Mouse (Mus musculus): Measurements from ENCODE around the gene Aqr. TPM values are rescaled to one million over a fixed set of nuclear protein-coding genes. Genes with fewer than 3 reads are reported as not detected.

Gene Aqr
- polyA plus RNA-seq, 1 experiment from 2014 or later = 32.5 TPM

DNA sequence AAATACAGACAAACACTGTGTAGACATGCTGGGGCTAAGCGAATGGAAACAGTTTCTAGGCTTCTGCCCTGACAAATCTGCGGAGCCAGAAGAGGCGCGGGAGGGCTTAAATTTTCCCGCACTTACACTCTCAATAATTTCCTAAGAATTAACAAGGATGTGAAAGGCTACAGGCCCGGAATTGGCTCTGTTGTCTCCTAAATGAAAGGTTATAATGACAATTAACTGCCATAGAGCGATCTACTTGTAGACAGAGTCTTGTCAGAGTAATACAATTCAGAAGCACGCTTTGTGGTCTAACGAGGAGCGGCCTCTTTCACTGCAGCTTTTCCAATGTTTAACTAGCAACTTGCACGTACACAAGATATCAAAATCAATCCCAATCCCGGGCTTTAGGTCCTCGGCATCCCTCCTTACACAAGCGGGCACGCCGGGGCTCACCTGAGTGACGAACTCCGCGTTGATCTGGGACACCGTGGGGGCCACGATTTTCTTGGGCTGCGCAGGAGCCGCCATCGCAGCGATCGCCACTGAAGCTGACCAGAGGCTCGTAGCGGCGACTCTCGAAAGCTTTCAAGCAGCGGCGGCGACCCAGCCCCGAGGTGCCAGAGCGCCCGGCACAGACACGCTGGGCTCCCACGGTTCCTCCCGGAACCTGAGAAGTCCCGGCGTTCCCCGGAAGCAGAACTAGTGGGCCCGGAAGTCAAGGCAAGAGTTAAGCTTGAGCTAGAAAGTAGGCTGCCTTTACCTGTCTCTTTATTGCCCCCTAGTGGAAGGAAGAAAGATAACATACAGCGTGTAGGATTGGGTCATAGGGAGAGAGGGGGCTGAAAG lies 12.0 kb downstream of the Aqr start:
- peak overlapping the region; percentile 88 for H3K4me2 ChIP-seq
- H3K4me1 ChIP-seq (replicated peaks) = peaks cover 9% of the 10 kb centered on the region
- H3K9me3 ChIP-seq (replicated peaks) = no peaks in the 10 kb centered on the region
- H3K36me3 ChIP-seq = peaks cover 17% of the 10 kb centered on the region
- H3K9ac ChIP-seq = peak overlapping the region; percentile 97
- peak; percentile 90 for ATAC-seq (ENCODE audit: insufficient number of reproducible peaks, low FRiP score)
- no peaks in the 10 kb centered on the region for H3K27me3 ChIP-seq (replicated peaks)
- WGBS = under 1% methylated on average over 44 of the region's 44 CpGs
- H3K27ac ChIP-seq (ENCODE audit: poor library complexity, severe bottlenecking) = no peak overlapping the region
- H3K4me3 ChIP-seq = peak overlapping the region; percentile 100

DNA sequence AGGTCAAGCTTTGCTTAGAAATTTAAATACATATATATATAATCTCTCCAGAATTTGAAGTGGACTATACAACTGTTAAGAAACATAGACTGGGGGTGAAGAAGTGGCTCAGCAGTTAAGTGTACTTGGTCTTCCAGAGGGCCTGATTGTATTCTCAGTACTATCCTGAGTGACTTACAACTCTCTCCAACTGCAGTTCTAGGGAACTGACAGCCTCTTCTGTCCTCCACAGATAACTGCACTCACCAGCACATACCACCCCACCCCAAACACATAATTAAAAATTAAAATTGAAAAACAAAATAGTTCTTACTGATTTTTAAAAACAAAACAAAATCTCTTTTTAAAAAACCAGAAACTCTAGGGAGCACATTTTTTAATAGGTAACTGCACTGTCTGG lies 13.6 kb downstream of the Aqr start:
- Histone ChIP-seq H3K27ac (ENCODE audit: poor library complexity, severe bottlenecking) (no peak overlapping the region), H3K9ac (no peak overlapping the region), H3K4me3 (no peak overlapping the region), H3K4me2 (no peak overlapping the region), H3K36me3 (peaks cover 25% of the 10 kb centered on the region), H3K27me3 (replicated peaks) (no peaks in the 10 kb centered on the region), H3K9me3 (replicated peaks) (no peaks in the 10 kb centered on the region), H3K4me1 (replicated peaks) (peaks cover 9% of the 10 kb centered on the region)
- ATAC-seq (ENCODE audit: insufficient number of reproducible peaks, low FRiP score) = no peak

DNA sequence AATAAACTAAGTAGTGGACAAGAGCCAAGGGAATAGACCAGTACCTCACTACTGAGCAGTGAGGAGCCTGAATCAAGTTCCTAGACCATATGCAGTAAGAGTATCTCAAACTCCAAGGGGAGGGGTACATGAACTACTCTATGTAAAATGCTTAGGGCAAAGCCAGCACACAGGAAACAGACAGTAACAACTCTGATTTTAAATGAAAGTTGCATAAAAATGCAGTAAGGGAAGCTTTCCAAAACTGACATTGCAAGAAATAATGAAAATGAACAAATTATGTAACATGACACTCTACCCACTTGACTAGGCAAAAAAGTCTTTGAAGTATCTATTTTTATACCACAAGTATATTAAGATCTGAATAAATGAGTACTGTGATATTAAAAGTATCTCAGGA lies 19.0 kb downstream of the Aqr start:
- Histone ChIP-seq H3K9ac (no peak overlapping the region), H3K4me1 (replicated peaks) (no peaks in the 10 kb centered on the region), H3K27me3 (replicated peaks) (no peaks in the 10 kb centered on the region), H3K36me3 (peaks cover 53% of the 10 kb centered on the region), H3K4me2 (no peak overlapping the region), H3K27ac (ENCODE audit: poor library complexity, severe bottlenecking) (no peak overlapping the region), H3K4me3 (no peak overlapping the region), H3K9me3 (replicated peaks) (no peaks in the 10 kb centered on the region)
- no peak for ATAC-seq (ENCODE audit: insufficient number of reproducible peaks, low FRiP score)

DNA sequence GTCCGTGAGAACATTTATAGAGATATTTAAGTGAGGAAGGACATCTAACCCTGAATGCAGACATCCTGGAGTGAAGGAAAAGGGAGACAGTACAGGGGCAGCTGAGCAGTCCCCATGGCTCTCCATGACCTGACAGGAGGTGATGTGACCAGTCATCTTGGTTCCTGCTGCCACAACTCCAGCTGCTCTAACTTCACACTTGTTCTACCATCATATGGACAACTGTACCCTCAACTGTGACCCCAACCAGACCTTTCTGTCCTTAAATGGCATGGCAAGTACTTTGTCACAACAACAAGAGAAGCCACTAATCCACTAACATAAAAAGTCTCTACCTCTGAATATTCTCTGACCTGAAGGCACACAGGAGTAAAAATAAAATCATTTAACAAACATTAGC lies 24.8 kb downstream of the Aqr start:
- Histone ChIP-seq H3K36me3 (peaks cover 55% of the 10 kb centered on the region), H3K4me1 (replicated peaks) (no peaks in the 10 kb centered on the region), H3K9ac (no peak overlapping the region), H3K4me3 (no peak overlapping the region), H3K9me3 (replicated peaks) (no peaks in the 10 kb centered on the region), H3K4me2 (no peak overlapping the region), H3K27ac (ENCODE audit: poor library complexity, severe bottlenecking) (no peak overlapping the region), H3K27me3 (replicated peaks) (no peaks in the 10 kb centered on the region)
- no peak for ATAC-seq (ENCODE audit: insufficient number of reproducible peaks, low FRiP score)
- 89% methylated on average over 1 of the region's 1 CpGs for WGBS

DNA sequence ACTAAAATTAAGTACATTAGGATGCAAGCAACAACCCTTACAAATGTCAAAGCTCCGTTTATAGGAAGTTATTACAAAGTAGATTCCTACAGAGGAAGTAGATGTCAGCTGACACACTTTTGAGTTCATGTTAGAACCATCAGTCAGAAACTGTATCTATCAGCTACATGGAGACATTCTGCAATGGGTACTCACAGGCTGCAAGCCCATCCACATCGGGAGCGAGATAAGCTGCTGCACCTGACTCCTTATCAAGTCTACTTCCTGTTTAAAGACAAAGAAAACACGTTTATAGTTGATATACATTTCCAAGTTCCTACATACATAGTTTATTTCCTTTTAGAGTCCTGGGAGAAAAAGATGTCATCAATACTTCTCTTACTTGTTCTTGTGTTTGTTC lies 29.5 kb downstream of the Aqr start:
- no peak overlapping the region for H3K9ac ChIP-seq
- no peaks in the 10 kb centered on the region for H3K4me1 ChIP-seq (replicated peaks)
- H3K36me3 ChIP-seq = peaks cover 66% of the 10 kb centered on the region
- no peak for ATAC-seq (ENCODE audit: insufficient number of reproducible peaks, low FRiP score)
- no peak overlapping the region for H3K27ac ChIP-seq (ENCODE audit: poor library complexity, severe bottlenecking)
- H3K9me3 ChIP-seq (replicated peaks) = no peaks in the 10 kb centered on the region
- WGBS = 51% methylated on average over 4 of the region's 4 CpGs
- no peaks in the 10 kb centered on the region for H3K27me3 ChIP-seq (replicated peaks)
- no peak overlapping the region for H3K4me2 ChIP-seq
- H3K4me3 ChIP-seq = no peak overlapping the region

DNA sequence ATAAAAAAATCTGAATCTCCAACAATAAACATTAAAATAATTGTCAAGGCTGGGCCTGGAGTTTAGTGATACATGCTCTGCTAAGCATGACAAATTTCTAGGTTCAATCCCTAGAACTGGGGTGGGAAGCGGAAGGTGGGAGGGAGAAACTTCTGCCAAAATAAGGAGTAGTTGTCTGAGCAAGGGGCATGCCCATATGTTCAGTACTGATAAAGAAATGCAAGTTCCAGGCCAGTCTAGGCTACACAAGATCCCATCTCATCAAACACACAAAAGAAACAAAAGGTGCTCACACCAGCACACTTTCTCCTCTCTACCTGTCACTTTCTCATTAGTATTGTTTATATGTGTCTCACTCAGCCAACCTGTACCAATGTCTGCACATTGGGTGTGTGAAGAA lies 30.2 kb downstream of the Aqr start:
- Histone ChIP-seq H3K4me3 (no peak overlapping the region), H3K4me2 (no peak overlapping the region), H3K27ac (ENCODE audit: poor library complexity, severe bottlenecking) (no peak overlapping the region), H3K9me3 (replicated peaks) (no peaks in the 10 kb centered on the region), H3K9ac (no peak overlapping the region), H3K36me3 (peaks cover 65% of the 10 kb centered on the region), H3K27me3 (replicated peaks) (no peaks in the 10 kb centered on the region), H3K4me1 (replicated peaks) (no peaks in the 10 kb centered on the region)
- no peak; the same call in 1 of the 2 replicates for ATAC-seq (ENCODE audit: insufficient number of reproducible peaks, low FRiP score)
- 84% methylated on average over 1 of the region's 1 CpGs for WGBS

DNA sequence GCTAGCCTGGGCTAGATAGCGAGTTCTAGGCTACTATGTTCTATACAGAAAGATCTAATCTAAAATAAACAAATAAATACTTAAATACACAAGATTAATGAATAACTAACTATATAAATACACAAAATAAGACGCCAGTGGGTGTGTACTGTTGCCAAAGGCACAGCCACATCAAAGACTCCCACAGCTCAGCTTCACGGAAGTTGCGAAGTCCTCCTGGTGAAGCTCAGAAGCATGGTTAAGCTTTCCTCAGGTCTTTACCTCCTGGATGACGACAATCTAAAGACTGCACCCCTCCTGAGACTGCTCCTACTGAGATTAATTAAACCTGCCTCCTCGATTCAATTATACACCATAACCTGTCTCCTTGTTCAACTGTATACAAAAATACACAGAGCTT lies 33.6 kb downstream of the Aqr start:
- no peaks in the 10 kb centered on the region for H3K9me3 ChIP-seq (replicated peaks)
- H3K27me3 ChIP-seq (replicated peaks) = no peaks in the 10 kb centered on the region
- H3K9ac ChIP-seq = no peak overlapping the region
- H3K4me2 ChIP-seq = no peak overlapping the region
- no peak for ATAC-seq (ENCODE audit: insufficient number of reproducible peaks, low FRiP score)
- 91% methylated on average over 6 of the region's 6 CpGs for WGBS
- H3K27ac ChIP-seq (ENCODE audit: poor library complexity, severe bottlenecking) = no peak overlapping the region
- peaks cover 69% of the 10 kb centered on the region for H3K36me3 ChIP-seq
- H3K4me1 ChIP-seq (replicated peaks) = no peaks in the 10 kb centered on the region
- H3K4me3 ChIP-seq = no peak overlapping the region

DNA sequence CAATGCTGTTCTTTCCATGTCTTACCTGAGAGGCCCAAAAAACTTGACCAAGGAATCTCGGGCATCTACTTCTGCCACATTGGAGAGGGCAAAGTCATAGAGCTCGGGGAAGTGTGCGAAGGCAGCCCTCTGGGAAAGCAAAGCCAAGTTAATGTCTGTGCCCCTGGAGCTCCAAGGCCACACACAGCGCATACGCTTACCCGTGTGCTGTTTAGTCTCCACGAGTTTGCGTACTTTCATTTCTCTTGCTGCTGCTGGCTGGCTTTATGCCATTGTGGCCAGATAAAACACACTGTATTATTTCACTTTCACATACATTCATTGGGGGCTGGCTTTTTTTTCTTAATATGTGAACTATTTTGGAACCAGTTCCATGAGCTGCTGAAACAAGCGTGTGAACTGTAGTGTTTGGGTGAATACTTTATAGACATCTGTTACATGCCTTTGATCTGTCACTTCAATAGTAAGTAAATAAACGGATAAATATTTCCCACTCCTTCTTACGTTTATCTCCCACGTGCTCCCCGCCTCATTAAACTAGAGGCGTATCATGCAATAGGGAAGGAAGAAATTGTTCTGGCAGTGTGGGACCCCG lies 39.9 kb downstream of the Aqr start:
- no peaks in the 10 kb centered on the region for H3K9me3 ChIP-seq (replicated peaks)
- H3K27ac ChIP-seq (ENCODE audit: poor library complexity, severe bottlenecking) = no peak overlapping the region
- no peak overlapping the region for H3K4me3 ChIP-seq
- H3K36me3 ChIP-seq = peaks cover 74% of the 10 kb centered on the region
- no peak overlapping the region for H3K9ac ChIP-seq
- 93% methylated on average over 15 of the region's 15 CpGs for WGBS
- H3K4me1 ChIP-seq (replicated peaks) = no peaks in the 10 kb centered on the region
- no peak for ATAC-seq (ENCODE audit: insufficient number of reproducible peaks, low FRiP score)
- H3K4me2 ChIP-seq = no peak overlapping the region
- H3K27me3 ChIP-seq (replicated peaks) = no peaks in the 10 kb centered on the region

DNA sequence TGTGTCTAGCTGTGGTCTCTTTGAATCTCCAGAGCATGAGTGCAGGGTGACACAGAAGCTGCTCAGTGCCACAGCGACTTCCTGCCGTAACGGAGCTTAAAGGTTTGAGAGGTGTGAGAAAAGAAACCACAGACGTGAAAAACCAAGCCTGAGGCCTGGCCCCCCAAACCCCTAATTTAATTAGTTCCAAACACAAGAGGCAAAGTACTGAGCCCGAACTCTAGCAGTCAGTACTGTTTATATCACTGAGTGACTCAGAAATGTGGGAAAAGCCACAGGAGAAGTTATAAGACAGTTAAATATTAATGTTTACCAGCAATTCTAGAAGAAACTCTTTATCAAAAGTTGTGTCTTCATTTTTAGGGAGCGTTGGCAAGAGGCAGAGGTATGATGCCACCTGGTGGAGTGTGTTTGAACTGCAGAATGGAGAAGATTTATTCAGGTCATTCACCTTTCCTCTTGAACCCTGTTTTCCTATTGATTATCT lies 41.5 kb downstream of the Aqr start:
- Histone ChIP-seq H3K36me3 (peaks cover 80% of the 10 kb centered on the region), H3K9me3 (replicated peaks) (no peaks in the 10 kb centered on the region), H3K4me3 (no peak overlapping the region), H3K4me1 (replicated peaks) (no peaks in the 10 kb centered on the region), H3K4me2 (no peak overlapping the region), H3K27me3 (replicated peaks) (no peaks in the 10 kb centered on the region), H3K9ac (no peak overlapping the region), H3K27ac (ENCODE audit: poor library complexity, severe bottlenecking) (no peak overlapping the region)
- ATAC-seq (ENCODE audit: insufficient number of reproducible peaks, low FRiP score) = no peak
- 81% methylated on average over 6 of the region's 6 CpGs for WGBS

DNA sequence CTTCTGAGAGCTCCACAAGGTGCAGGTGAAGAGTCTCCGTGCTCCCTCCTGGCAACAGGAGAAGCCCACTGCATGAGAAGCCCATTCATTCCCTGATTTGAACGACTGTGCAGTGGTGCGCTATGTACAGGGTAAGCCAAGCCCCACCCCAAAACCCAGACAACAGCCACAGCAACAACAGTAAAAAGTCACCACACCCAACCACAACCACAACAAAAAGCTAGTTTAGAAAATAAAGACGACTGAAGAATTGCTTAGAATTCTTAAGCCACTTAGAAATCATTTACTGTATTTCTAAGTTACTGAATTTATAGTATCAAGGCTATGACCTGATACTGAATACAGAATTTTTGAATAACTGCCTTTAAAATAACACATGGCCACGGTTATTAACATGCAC lies 41.9 kb downstream of the Aqr start:
- ATAC-seq (ENCODE audit: insufficient number of reproducible peaks, low FRiP score) = no peak
- Histone ChIP-seq H3K9me3 (replicated peaks) (no peaks in the 10 kb centered on the region), H3K4me2 (no peak overlapping the region), H3K27me3 (replicated peaks) (no peaks in the 10 kb centered on the region), H3K36me3 (peaks cover 79% of the 10 kb centered on the region), H3K9ac (no peak overlapping the region), H3K4me1 (replicated peaks) (no peaks in the 10 kb centered on the region), H3K4me3 (no peak overlapping the region), H3K27ac (ENCODE audit: poor library complexity, severe bottlenecking) (no peak overlapping the region)
- WGBS = 89% methylated on average over 5 of the region's 5 CpGs

DNA sequence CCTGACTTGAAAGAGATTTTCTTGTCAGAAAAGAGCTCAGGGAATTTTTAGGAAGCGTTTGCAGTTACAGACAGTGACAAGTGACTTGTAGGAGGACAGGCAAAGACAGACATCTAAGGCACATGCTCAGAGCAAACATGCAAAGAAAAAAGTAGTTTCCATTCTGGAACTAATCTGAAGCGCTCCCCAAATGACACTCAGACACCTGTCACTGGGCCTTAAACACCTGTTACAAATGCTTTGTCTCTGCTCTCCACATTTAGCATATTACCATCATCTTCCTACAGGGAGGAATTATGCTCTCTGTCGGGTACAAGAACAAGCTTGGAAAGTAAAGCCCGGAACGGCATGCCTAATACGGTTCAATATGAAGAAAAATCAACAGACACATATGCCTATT lies 43.0 kb downstream of the Aqr start:
- Histone ChIP-seq H3K4me3 (no peak overlapping the region), H3K36me3 (peaks cover 81% of the 10 kb centered on the region), H3K27ac (ENCODE audit: poor library complexity, severe bottlenecking) (no peak overlapping the region), H3K9me3 (replicated peaks) (no peaks in the 10 kb centered on the region), H3K9ac (no peak overlapping the region), H3K27me3 (replicated peaks) (no peaks in the 10 kb centered on the region), H3K4me2 (no peak overlapping the region), H3K4me1 (replicated peaks) (no peaks in the 10 kb centered on the region)
- 89% methylated on average over 6 of the region's 6 CpGs for WGBS
- no peak for ATAC-seq (ENCODE audit: insufficient number of reproducible peaks, low FRiP score)

Data from heart, embryonic 12.5 days (tissue).